Mouse (Mus musculus) CH12.LX (cell line): ENCODE measurements around the gene Npas1.

Experiments used
- CTCF ChIP-seq, 2 experiments: IDR thresholded peaks in 1 of 2; conservative IDR thresholded peaks in 1 of 2; 2 replicates each; pipeline ENCODE4 v1.5.1; 2011 to 2012; ENCODE audit warnings: low read depth in 2 of 2, low read length in 2 of 2, improper control_type of control experiment in 1 of 2, inconsistent platforms in 1 of 2, mild to moderate bottlenecking in 1 of 2, moderate library complexity in 1 of 2
- HCFC1 ChIP-seq: IDR thresholded peaks from 2 replicates; pipeline ENCODE4 v1.6.1; 2012; ENCODE audit warnings: low read depth, mild to moderate bottlenecking, inconsistent platforms, low read length, improper control_type of control experiment
- MXI1 ChIP-seq: IDR thresholded peaks from 2 replicates; pipeline ENCODE4 v1.6.1; 2011; ENCODE audit warnings: mild to moderate bottlenecking, low read depth, low read length, improper control_type of control experiment

DNA sequence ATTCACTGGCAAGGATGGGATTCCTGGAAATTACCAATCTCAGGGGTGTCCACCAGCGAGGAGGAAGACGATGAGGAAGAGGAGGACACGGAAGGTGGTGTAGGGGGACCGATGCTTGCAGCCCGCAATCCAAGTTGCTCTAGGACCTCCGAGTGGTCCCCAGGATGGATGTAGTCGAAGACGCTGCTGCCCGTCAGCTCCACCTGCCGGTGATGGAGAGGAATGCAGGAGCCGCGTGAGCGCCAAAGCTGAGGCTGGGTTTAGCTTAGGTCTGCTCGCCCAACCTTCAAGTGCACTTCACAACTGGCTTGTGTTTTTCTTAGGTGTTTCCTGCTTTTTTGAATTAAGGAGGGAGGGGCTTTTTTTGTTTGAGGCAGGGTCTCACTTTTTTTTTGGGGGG is 14.3 kb downstream of the Npas1 start:
- TF ChIP-seq HCFC1: no peak
- TF ChIP-seq MXI1: no peak
- TF ChIP-seq CTCF (conservative IDR thresholded peaks at IDR 0.05 in 1 of 2, IDR thresholded peaks at IDR 0.05 in 1 of 2; ENCODE audit: low read depth in 2 of 2, low read length in 2 of 2): peak; percentile 82 to 87
